Mouse (Mus musculus): Measurements from ENCODE around the gene Tmem150b.

Gene Tmem150b

DNA sequence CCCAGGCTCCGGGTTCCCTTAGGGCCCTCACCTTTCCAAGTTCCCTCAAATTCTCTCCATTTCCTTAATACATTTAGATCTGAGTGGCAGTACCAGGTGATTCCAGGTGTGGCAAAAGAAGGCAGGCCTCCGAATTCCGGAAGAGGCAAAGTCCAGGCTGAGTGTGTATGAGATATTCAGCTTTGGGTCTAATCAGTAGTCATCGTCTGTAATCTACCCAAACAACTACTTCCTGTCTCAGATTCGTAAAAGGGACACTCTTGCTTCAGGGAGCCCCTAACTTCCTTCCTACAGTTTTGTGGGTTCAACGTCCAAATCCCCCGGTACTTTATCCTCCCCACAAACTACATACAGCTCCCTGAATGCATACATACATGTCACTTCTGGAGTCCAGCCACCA lies at the start of gene Tmem150b:
Gene Tmem150b, minus strand, starts transcription at position 81 of the 400 bp plus-strand sequence.
- DNase-seq (ENCODE audit: low read depth, low spot score) = no peak

GRCm38 (mm10) chr7:4771202-4771601 lies 46.2 kb upstream of the Tmem150b start, which contains the start of gene Fam71e2:
Fam71e2 (minus strand) TSS chr7:4771302.
- no peak for DNase-seq (ENCODE audit: low read depth, low spot score)

DNA sequence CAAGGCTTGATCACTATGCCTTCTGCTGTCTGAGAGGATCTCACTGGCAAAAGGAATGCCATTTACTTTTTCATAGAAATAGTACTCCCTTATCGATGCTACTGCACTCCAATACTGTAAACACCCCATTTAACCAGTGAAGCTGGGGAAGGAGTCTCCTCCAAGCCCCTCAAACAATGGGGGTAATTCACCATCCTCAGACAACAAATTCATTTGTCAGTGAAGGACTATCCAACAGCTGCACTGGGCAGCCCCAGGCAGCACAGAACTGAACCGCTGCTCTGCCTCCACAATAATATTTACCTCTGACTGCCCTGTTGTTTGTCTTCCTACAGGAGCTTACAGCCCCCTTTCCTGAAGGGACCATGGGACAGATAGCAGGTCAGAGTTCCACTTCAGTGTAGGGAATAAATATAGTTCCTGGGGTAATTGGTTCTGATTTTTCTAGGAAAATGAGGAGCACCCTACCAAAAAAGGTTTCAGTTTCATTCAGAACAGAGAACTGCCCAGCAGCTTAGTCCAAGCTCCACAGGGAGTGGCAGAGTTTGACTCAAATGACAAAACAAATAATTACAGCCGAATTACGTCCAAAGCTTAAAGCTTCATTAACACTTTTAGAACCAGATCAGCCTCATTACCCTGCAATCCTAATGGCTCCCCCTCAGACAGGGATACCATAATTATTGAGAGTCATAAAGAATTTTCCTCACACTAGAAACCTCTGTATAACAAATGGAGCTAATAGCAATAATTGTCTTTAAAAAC lies 40.1 kb upstream of the Tmem150b start:
- no peak for DNase-seq (ENCODE audit: low read depth, low spot score)

- no peak for DNase-seq (ENCODE audit: low read depth, low spot score)
These were observed 34.6 kb upstream of the Tmem150b start for GRCm38 (mm10) chr7:4759670-4760069.

- peak; percentile 77 for DNase-seq (ENCODE audit: low read depth, low spot score)
These were observed 27.9 kb upstream of the Tmem150b start, which contains the start of gene Cox6b2 for GRCm38 (mm10) chr7:4752821-4753570. Cox6b2 (minus strand) TSS chr7:4753094.

- DNase-seq (ENCODE audit: low read depth, low spot score) = peak; percentile 28
These were observed 27.1 kb upstream of the Tmem150b start for GRCm38 (mm10) chr7:4751971-4752820.

GRCm38 (mm10) chr7:4749169-4749568 lies 24.1 kb upstream of the Tmem150b start:
- no peak for DNase-seq (ENCODE audit: low read depth, low spot score)

DNA sequence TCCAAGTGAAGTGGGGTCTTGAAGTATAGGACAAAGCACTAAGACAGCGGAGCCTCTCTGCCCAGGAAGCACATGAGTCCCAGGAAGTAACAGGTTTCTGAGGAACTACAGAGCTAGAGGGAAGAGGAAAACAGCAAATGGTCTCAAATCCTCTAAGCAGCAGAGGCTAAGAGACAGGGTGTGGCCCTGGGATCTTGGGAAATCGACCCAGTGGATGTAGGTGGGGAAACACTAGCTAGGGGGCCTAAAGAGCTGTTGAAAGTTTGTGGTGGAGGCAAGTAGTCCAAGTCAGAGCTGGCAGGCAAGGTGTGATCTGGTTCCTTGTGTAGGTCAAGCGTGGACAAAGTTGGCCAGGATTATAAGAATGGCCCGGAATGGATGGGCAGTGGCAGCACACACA lies 23.3 kb upstream of the Tmem150b start:
- DNase-seq (ENCODE audit: low read depth, low spot score) = no peak

GRCm38 (mm10) chr7:4747156-4747899 lies 22.3 kb upstream of the Tmem150b start:
- DNase-seq (ENCODE audit: low read depth, low spot score) = no peak

DNA sequence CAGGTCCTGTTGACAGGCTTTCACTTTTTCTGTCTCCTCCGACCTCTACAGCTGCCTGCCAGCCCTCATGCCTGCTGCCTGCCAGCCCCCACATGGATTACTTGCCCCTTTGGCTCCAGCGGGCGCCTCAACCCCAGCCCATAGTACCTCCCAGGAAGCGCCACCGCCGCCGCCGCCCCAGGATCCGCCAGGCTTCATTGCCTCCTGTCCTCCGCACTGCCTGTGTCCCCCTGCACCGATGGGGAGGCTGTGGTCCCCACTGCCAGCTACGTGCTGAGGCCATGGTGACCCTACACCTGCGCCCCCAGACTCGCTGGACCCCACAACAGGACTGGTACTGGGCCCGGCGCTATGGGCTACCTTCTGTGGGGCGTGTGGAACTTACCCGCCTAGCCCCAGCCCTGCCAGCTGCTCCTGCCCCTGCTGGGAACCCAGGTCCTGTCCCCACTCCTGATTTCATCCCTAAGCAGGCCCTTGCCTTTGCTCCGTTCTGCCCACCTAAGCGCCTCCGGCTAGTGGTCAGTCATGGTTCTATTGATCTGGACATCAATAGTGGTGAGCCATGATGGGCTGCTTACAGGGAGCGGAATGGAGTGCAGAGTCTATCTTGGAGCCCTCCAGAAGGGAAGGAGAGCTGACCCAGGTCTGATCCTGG lies 21.4 kb upstream of the Tmem150b start:
- DNase-seq (ENCODE audit: low read depth, low spot score) = no peak

GRCm38 (mm10) chr7:4744886-4745285 lies 19.8 kb upstream of the Tmem150b start:
- DNase-seq (ENCODE audit: low read depth, low spot score) = no peak

GRCm38 (mm10) chr7:4743354-4743753 lies 18.3 kb upstream of the Tmem150b start:
- DNase-seq (ENCODE audit: low read depth, low spot score) = no peak

GRCm38 (mm10) chr7:4742482-4742819 lies 17.4 kb upstream of the Tmem150b start:
- no peak for DNase-seq (ENCODE audit: low read depth, low spot score)

GRCm38 (mm10) chr7:4741672-4742481 lies 16.8 kb upstream of the Tmem150b start:
- DNase-seq (ENCODE audit: low read depth, low spot score) = no peak

DNA sequence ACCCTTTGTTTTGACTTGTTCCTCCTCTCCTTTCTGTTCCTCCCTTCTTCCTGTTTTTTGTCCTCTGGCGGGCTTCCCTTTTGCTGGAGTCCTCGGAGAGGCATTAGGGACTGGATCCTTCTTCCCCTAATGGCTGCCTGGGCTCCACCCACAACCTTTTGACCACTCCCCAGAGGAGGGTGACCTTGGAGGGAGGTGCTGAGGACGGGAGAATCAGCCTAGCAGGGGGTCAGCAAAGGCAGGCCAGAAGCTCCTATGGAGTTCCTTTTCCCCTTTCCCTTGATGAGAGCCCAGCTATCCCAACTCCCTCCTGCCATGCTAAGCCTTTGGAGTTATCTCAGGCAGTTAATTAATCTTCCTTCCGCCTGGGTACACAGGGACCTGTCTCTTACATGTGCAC lies 16.1 kb upstream of the Tmem150b start:
- DNase-seq (ENCODE audit: low read depth, low spot score) = no peak

- DNase-seq (ENCODE audit: low read depth, low spot score) = no peak
These were observed 15.3 kb upstream of the Tmem150b start for GRCm38 (mm10) chr7:4740309-4740727.

DNA sequence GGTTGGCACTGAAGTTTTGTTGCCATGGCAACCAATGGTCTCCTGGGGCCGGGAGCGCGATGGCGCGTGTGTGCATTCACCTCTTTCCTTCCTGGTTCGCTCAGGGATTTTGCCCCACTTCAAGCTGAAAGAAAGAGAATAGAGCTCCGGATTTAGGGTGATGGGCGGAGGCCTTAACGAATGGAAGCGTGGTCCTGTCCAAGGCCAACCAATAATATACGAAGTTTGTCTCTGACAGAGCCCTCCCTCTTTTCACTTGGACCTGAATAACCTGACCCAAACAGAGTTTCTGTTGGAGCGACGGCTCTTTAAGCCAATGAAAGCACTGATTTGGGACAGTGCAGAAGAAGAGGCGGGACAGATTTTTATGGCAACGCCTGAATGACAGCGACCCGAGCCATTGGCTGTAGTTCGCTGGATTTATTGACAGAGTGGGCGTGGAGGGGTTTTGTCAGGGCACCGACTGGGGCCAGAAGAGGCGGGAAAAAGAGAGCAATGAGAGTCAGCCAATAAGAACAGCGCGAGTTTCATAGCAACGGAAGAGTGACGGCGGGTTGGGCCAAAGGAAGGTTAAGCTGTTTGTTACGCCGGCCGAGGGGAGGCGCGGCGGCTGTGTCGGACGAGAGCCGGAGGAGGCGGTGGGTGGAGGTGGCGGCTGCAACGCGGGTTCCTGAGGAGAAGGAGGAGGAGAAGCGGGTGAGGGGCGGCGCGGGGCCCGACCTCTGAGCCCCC lies 14.7 kb upstream of the Tmem150b start, which contains the start of gene Kmt5c:
Gene Kmt5c, plus strand, starts transcription at position 572 of the 732 bp plus-strand sequence.
- DNase-seq (ENCODE audit: low read depth, low spot score) = peak; percentile 100

DNA sequence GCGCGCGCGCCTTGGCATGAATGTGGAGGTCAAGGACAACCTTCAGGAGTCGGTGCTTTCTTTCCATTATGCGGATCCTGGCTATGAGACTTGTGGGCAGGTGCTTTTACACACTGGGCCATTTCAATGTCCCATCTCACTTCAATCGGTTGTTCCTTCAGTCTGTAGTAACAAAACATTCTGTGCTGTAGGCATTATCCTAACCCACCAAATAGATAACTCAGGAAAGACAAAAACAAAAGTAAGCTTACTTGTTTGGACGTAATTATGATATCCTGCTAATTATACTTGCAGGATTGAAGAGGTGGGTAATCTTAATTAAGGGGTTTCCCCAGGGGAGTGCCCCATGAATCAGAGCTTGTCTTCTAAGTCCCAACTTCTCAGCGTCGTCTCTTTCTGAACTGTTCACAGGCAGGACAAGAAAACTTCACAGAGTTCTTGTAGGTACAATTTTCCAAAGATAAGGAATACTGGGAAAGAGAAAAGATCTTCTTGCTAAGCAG lies 14.0 kb upstream of the Tmem150b start:
- DNase-seq (ENCODE audit: low read depth, low spot score) = no peak

DNA sequence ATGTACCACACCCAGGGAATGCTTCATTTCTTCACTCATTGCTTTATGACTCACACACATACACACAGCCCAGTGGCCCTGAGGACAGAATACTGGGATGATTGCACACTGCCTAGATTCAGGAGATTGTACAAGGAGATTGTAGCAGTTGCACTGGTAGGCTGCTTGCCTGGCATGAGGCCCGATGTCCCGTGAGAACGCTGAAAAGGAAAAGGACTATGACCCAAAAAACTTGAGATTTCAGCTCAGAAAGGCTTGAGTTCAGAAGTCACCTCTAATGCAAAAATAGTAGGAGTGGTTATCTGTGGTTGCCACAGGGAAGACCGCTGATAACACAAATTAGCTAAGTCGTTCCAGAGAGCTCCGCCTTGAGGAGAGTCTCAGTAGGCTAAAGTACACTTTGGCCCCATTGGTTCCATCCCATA lies 7.9 kb upstream of the Tmem150b start:
- DNase-seq (ENCODE audit: low read depth, low spot score) = no peak
